Mouse (Mus musculus) kidney, adult 11 months (tissue): ENCODE data around the gene Mesp1.

Source experiments
- DNase-seq: peaks from one replicate; pipeline ENCODE4 v3.0.0; 2022

Gene Mesp1

DNA sequence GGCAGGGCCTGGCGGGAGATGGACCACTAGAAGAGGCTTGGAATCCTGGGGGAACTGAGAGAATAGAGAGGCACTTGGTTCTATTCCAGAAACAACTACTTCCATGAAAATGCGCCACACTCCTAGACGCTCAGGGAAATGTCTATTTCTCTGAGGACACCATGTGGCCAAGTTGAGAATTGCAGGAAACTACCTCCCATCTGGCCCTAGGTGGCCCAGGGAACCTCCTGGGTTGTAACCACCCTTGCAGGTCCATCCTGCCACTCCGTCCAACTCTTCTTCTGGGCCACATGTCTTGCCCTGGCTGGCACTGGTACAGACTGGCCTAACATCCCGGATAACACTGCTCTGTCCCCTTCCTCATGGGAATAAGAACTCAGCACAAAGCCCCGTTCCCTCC is 7.3 kb downstream of the Mesp1 start:
- peak; percentile 51 for DNase-seq

DNA sequence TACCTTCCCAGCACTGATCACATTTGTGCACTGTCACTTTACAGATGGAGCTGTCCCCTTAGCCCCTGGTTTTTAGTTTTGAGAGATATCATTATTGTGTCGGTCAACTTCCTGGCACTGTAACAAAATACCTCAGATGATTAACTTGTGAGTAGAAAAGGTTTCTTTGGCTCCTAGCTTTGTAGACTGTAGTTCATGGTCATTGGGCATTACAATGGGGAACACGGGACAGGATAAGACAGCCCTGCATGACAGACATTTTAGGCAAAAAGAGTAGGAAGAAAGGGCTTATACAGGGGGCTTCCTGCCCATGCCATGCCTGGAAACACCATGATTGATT is 11.1 kb downstream of the Mesp1 start:
- DNase-seq = no peak

DNA sequence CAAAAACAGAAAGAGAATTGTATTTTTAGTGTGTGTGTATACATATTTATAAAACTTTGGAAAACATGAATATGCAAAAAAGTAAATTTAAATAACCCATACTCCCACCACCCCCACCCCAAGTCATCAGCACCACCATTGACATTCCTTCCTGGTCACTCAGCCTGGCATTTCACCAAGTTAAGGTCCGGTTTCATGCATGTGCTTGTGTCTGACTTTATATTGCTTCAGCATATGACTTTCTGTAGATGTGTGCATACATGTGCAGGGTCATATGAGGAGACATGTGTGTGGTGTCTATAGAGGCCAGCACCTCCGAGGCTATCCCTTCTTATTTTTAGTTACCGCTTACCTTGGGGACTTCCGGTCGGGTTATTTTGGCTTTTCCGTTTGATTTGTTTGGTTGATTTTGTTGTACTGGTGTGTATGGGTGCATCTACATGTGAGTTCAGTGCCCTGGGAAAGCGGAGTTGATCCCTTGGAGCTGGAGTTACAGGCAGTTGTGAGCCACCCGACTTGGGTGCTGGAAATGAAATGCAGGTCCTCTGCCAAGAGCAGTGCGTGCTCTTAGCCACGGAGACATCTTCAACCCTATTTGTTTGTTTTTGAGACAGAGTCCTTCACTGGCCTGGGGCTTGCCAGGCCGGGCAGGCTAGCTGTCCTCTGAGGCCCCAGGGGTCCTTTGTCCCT is 11.6 kb downstream of the Mesp1 start:
- peak; percentile 40 for DNase-seq

DNA sequence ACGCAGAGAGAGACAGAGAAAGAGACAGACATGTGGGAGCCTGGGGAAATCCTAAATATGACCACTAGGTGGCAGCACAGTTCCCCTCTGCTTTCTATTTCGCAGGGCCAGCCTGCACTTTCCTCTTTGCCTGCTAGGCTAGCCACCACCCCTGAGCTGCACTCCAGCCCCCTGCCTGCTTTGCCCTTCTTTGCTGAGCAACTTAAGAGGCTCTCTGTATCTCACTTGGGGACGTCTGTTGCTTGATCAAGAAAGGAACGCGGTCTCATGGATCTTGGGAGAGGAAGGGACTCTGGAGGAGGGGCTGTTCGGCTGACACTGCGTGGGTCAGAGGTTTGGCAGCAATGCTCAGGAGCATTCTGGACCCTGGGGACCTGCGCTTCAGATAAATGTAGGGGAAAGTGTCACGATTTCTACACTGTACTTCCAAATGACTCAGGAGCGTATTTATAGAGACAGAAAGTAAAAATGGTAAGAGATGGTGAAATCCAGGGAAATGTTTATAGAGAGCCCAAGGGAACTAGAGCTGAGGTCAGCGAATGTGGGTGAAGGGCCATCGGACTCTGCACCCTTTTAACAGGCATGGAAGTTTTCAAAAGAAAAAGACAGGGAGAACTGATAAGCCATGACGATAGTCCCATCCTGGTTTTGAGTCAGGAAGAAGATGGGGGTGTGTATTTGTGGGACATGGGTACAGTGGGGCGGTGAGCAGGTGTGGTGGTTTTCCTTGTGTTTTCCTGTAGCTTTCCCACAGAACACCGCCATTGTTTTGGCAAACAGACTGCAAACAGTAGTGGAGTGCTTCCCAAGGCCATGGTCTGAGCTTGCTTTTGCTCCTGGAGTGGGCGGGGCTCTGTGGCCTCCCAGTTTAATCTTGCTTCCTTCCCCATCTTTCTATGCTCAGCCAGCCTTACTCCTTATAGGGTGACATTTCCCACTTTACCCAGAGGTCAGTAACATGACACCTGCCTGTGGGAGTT is 12.7 kb downstream of the Mesp1 start:
- peak; percentile 67 for DNase-seq

DNA sequence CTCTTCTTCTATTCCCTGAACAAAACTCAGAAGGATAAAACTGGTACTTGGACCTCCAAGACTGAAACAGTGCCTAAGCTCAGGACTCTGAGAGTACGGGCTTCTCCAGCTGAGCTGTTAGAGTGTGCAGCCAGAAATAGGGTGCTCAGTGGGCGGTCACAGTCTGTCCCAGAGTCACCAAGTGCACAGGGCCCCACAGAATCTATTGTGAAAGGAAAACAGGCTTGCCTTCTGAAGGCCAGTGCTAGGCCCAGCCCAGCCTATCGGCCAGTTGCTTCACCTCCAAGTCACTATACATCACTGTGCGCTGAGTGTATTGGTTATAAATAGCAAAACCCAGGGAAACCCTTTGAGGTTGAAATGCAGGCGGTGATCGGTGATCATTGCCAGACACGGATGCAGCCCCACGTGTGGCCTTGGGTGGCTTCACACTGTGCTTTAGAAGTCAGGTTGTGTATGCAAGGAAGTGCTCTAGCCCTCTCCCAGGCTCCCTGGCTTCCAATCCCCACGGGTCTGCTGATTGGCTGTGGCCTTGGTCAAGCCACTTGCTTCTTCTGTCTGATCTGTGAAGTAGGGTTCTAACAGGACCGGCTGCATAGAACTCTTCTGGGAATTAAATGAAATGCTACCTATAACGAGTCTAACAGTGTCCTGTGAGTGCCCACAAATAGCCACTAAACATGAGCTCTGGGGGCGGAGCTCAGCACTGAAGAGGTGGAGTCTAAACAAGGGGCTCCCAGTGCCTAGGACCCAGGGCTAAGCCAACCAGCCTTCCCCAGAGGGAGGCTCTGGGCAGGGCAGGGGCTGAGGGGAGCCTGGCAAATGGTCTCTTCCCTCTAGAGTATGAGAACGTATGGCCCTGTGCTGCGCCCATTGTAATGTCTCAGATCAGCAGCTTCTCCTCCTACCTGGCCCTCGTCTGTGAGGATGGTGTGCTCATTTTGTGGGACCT is 21.8 kb downstream of the Mesp1 start:
- DNase-seq = no peak

DNA sequence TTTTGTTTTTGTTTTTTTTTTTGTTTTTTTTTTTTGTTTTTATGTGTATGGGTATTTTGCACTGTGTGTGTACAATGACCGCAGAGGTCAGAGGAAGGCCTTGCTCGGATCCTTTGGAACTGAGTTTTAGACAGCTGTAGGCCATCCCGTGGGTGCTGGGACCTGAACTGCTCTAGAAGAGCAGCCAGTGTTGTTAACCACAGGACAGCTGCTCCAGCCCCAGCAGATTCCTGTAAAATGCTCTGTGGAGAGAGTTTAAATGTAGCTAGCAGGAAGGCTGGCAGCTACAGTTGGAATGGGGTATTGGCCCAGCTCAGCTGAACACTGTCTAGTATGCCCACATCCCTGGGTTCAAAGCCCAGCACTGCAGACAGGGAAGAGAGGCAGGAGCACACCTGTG is 23.9 kb downstream of the Mesp1 start:
- DNase-seq = no peak

DNA sequence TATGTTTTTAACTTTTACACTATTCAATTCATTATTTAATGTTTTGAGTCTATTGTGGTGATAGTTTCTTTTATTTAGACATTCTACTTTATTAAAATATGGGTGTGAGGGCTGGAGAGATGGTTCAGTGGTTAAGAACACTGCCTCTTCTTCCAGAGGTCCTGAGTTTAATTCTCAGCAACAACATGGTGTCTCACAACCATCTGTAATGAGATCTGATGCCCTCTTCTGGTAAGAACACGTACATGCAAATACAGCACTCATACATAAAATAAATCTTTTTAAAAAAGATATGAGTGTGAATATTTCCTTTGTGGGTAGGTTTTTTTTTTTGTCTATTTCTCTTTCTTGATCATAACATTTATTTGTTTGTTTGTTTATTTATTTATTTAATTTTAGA is 27.6 kb downstream of the Mesp1 start:
- no peak for DNase-seq

DNA sequence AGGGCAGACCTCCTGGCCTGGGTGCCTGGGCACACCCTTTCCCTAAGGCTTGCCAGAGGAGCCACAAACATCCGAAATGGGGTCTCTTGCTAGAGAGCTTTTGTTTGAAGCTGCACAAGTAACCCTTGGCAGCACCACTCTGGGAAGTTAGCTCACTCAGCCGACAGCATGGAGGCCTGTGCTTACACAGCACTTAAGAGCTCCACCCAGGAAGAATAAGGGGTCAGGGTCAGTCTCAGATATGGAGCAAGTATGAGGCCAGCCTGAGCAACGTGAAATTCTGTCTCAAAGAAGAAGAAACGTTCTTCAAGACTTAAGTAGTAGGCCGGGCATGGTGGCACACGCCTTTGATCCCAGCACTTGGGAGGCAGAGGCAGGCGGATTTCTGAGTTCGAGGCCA is 31.5 kb downstream of the Mesp1 start:
- no peak for DNase-seq

DNA sequence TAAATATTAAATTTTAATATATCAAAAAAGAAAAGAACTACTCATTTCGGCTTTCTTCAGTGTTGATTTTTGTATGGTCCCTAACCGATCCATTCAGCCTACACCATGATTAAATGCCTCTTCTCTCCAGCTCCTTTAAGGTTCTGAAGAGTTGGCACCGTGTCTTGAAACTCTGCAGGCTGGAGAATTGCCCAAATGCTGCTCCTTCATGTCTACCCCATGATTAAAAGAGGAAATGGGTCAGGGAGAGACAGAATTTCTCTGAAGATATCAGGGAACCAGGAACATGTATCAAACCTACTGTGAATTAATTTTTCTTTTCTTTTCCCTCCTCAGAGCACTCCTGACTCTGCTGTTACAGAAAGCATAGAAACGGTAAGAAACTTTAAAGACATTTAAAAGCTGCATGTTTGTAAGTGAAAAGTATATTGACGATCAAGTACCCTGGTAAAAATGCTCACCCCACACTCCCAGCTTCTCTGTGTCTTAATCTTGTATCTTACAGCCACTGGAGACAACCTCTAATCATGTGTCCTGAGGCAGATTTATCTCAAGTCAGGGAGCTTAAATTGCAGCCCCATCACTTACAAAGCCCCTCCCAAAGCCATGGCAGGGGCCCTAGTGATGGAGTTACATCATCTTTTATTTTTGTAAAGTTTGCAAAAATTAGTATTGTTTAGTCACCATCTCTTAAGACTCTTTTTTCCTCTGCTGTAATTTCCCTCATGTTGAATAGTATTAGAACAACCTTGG is 32.3 kb downstream of the Mesp1 start:
- DNase-seq = no peak

DNA sequence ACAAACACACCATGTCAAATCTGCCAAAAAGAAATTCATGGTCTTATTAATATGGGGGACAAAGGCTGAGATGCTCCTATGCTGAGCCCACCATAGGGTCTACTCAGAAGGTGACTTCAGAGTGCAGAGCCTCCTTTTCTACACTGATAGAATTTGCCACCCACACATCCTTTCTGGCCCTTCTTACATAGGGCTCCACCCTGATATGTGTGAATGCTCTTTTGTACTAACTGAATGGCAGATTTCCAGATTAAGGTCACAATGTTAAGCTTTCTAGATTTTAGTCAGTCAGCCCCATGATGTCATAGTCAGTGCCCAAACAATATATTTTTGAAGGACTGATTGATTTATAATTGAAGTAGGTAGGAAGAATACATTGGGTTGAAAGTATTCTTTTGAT is 33.8 kb downstream of the Mesp1 start:
- no peak for DNase-seq

DNA sequence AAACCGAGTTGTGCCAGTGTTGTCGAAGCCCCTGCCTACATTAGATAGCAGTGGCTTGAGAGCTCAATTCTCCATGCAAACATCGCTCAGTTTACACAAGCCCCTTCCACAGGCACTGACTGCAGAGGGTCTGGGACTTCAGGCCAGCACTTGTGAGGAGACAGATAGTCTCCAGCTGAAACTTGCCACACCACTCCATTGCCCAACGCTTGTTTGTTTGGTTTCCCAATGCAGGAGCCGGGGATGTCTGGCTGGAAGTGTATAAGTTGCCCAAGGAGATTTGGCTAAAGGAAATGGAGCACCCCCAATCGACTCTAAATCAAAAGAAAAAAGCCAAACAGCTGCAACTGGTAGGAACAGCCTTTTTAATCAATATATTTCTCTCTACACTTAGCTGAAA is 35.4 kb downstream of the Mesp1 start:
- DNase-seq = no peak

DNA sequence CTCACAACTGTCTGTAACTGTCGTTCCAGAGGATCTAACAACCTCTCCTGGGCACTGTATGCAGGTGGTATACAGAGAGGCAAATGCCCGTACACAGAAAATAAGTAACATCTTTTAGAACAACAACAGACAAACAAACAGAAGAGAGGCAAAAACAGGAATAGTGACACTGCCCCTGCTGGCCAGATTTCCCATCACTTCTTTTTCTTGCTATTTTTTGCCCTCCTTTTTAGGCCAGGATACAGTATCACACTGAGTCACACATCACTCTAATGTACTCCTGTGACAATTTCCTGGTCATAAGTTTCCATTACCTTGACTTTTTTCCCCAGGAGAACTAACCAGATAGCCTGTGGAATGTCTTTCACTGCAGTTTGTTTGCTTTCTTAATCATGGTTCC is 37.3 kb downstream of the Mesp1 start:
- no peak for DNase-seq

DNA sequence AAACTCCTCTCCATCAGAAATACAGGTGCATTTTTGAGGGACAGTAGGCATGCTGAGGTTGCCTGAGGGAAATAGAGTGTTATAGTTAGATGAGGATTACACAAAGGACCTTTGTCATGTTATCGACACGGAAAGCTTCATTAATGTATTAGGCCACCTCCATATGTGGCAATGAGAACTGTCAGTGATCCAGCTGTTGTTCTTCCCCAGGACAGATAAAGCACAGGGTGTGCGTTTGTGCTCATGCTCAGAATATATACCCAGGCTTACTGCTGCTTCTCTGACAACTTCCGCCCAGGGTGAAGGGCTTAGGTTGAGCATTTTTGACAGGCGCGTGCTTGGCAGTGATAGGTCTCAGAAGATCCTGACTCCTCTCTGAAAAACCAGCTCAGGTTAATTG is 44.1 kb downstream of the Mesp1 start:
- DNase-seq = no peak

DNA sequence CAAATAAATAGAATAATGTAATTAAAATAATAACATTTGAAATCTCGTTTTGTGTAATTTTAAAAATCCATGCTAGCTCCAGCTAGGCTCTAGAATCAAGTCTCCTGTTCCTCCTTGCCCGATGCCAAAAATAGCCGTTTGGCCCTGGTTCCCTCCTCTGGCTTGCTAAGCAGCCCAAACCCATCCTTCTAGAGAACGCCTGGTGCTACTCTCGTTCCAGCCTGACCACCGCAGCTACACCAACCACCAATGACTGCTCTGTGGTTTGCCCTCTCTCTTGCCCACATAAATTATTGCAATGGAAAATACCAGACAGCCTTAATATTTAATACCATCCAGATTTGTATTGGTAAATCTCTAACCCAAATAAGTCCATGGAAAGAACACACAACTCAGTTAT is 45.9 kb downstream of the Mesp1 start:
- no peak for DNase-seq

DNA sequence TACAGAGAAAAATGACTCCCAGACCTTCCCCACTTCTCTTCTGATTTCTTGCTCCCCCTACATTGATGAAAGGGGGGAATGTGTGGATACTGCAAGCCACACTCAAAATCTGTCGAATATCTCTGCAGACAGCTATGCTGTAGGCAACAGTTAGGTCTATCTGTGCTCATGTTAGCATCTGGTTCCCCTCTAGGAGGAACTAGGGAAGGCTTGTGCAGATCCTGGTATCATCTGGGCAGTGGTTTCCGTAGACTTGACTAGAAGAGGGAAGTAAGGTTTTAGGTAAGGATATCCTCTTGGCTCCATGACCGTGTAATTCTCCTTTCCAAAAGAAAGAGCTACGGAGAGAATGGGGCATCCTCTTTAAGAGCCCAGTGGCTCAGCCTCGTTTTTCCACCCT is 49.0 kb downstream of the Mesp1 start:
- DNase-seq = no peak

DNA sequence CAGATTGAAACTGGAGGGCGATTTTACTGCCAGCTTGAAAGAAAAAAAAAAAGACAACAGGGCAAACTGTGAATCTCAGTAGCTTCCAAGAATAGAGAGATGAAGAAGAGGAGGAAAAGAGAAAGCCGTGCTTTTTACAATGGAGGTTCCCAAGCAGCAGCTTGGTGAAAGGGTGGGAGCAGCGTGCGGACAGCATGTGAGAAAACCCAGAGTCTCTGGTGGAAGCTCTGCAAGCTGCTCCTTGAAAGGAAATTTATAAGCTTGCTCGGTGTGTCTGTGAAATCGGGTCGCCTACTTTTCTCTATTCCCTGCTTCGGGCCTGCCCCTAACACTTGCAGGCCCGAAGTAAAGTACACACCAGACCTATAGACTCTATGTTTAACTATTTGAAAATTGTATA is 49.5 kb downstream of the Mesp1 start:
- no peak for DNase-seq

DNA sequence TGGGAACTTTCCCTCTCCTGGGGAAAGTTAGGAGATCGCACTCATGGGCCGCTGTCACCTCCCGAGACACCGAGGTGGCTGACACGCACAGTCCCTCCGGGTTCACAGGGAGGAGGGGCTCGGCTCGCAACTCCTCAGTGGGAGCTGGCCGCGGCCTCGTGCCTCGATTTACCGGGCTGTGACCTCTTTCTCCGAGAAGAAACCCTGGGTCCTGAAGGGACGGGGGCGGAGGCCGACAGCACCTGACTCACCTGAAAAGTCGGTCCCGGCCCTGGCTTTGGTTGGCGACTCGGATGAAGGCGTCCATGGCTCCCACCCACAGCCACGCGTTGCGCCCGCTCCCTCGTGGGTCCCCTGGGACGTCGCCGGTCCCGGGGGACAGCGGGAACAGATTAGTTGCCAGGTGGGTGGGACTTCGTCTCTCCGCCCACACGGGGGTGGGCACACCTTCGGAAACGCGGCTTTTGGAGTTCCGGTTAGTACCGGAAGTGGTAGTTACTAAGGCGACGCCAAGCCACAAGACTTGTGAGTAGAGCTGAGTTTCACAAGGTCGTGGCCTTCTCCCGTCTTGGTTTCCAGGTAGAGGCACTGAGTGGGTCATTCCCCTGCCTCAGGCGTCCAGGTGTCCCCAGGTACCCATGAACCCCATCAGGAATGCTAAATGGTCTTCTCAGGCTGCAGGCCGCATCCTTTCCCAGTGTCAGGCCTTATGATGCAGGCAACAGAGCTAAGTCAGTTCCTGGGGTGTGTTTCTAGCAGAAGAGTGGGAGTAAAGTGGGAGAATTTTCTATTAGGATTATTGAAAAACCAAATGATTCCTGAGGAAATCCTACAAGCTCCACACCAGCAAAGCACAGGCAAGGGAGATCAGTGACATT is 50.7 kb downstream of the Mesp1 start, which contains the start of the genes Pex11a and Wdr93:
Pex11a (minus strand) TSS at position 473 of the 878 bp plus-strand sequence.
Wdr93 (plus strand) TSS at position 505 of the 878 bp plus-strand sequence.
- peak; percentile 86 for DNase-seq

DNA sequence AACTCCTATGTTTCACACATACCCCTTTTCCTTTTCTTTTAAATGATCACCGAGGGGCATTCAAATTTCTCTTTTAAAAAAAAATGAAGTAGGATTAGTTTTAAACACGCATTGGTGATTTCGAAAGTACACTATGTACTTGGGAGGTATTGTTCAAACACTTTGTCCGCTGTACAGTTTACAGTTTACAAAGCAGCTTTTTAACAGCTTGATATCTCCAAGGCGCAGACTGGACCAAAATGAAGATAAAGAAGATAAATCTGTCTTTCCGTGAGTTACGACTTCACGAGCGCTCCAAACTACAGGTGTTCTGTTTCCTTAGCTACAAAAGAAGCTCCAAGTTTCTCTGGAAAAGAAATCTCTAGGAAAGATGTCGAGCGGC is 51.3 kb downstream of the Mesp1 start:
- no peak for DNase-seq
